Mouse (Mus musculus) embryonic facial prominence, embryonic 12.5 days (tissue): ENCODE data around the gene Cilp. TPM values are rescaled to one million over a fixed set of nuclear protein-coding genes. Genes with fewer than 3 reads are reported as not detected.

Experiments used
- ATAC-seq: fragments of 200-750 bp; cut with Nextera tagmentation; 2 replicates; pipeline ENCODE4 v1.8.0; 2017; ENCODE audit not compliant: insufficient number of reproducible peaks, insufficient read depth, low FRiP score, low TSS enrichment
- H3K27ac ChIP-seq: fragments of 300-500 bp; sonication (generic); 2 replicates; pipeline ENCODE4 v1.5.1; 2016; ENCODE audit warnings: mild to moderate bottlenecking
- H3K27me3 ChIP-seq: fragments of 300-500 bp; sonication (generic); 2 replicates; pipeline ENCODE4 v1.6.1; 2016; ENCODE audit warnings: mild to moderate bottlenecking, moderate library complexity
- H3K36me3 ChIP-seq: fragments of 300-500 bp; sonication (generic); 2 replicates; pipeline ENCODE4 v1.6.1; 2016; ENCODE audit warnings: mild to moderate bottlenecking
- H3K4me1 ChIP-seq: fragments of 300-500 bp; sonication (generic); 2 replicates; pipeline ENCODE4 v1.6.1; 2016
- H3K4me2 ChIP-seq: fragments of 300-500 bp; sonication (generic); replicated peaks from 2 replicates; pipeline ENCODE4 v1.6.1; 2016; ENCODE audit warnings: mild to moderate bottlenecking, moderate library complexity
- H3K4me3 ChIP-seq: fragments of 300-500 bp; sonication (generic); 2 replicates; pipeline ENCODE4 v1.5.1; 2016; ENCODE audit warnings: mild to moderate bottlenecking
- H3K9ac ChIP-seq: fragments of 300-500 bp; sonication (generic); 2 replicates; pipeline ENCODE4 v1.6.1; 2016; ENCODE audit warnings: mild to moderate bottlenecking, moderate library complexity
- H3K9me3 ChIP-seq: fragments of 300-500 bp; sonication (generic); 2 replicates; pipeline ENCODE4 v1.6.1; 2016; ENCODE audit warnings: mild to moderate bottlenecking, moderate library complexity
- WGBS: fragments of 180-500 bp; shearing (Covaris S2); methylation state at CpG from one replicate; pipeline ENCODE4 v1.1.7; 2016; 5-methylcytosine and 5-hydroxymethylcytosine counted together
- polyA plus RNA-seq: library from polyadenylated mRNA; unstranded; fragments of >200 nt; fragmentation: Nextera tagmentation; extraction: Ambion mirVana; gene quantifications from 2 replicates; pipeline ENCODE4 v1.2.1, GENCODE M21; 2016

Cilp gene
- polyA plus RNA-seq, 1 experiment from 2014 or later: 0.99 TPM

DNA sequence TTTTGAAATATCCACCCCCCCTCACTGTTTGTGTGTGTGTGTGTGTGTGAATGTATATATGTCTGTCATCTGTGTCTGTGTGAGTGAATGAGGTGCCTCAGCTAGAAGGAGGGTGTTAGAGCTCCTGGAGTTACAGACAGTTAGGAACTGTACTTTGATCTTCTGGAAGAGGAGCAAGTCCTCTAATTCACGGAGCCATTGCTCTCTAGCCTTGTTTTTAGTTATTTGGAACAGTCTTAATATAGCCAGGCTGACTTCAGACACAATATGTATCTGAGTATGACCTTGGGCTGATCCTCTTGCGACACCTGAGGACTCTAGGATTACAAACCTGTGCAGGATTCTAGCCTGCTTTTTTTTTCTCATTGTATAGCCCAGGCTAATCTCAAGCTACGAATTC is 33.8 kb downstream of the Cilp start:
- H3K27ac ChIP-seq: no peak overlapping the region
- H3K4me1 ChIP-seq: peaks cover 8% of the 10 kb centered on the region
- H3K36me3 ChIP-seq: peaks cover 44% of the 10 kb centered on the region
- no peaks in the 10 kb centered on the region for H3K9me3 ChIP-seq
- 84% methylated on average over 3 of the region's 3 CpGs for WGBS
- H3K4me3 ChIP-seq: no peak overlapping the region
- no peak overlapping the region for H3K4me2 ChIP-seq
- no peak overlapping the region for H3K9ac ChIP-seq
- ATAC-seq: no peak
- no peaks in the 10 kb centered on the region for H3K27me3 ChIP-seq

DNA sequence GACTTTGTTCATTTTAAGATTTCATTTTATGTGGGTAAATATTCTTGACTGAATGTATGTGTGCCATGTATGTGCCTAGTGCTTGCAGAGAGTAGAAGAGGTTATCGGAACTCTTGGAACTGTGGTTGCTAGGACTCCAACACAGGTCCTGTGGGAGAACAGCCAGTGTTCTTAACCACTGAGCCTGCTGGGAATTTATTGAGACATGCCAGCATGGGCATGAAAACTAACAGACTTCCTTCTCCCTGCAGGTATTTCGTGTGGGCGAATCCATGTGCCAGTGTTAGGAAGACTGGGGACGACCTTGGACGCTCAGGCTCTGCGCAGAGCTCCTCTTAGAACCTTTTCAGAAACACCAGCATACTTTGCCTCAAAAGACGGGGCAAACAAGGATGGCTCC is 34.7 kb downstream of the Cilp start:
- Histone ChIP-seq H3K27me3 (no peaks in the 10 kb centered on the region), H3K4me1 (peaks cover 8% of the 10 kb centered on the region), H3K4me3 (no peak overlapping the region), H3K9ac (no peak overlapping the region), H3K4me2 (no peak overlapping the region), H3K27ac (no peak overlapping the region), H3K36me3 (peaks cover 47% of the 10 kb centered on the region), H3K9me3 (no peaks in the 10 kb centered on the region)
- no peak for ATAC-seq
- 96% methylated on average over 7 of the region's 7 CpGs for WGBS

DNA sequence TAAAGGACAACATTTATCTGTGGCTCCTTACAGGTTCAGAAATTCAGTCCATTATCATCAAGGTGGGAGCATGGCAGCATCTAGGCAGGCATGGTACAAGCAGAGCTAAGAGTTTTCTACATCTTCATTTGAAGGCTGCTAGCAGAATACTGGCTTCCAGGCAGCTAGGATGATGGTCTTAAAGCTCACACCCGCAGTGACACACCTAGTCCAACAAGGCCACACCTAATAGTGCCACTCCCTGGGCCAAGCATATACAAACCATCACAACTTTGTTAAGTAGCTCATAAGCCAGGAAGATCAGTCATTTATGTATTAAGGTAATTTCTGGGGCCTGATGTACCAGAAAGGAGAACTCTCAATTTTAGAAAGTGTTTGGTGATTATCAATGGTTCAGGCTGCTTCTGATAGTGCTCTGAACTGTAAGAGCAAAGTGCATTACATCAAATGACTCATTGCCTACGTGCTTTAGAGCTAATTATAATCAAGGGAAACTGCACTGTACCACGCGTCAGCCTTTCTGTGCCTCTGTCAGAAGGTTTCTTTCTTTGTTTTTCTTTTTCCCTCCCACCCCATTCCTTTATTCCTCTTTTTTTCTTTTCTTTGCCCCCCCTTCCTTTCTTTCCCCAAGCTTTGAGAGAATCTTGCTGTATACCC is 37.5 kb downstream of the Cilp start:
- H3K9me3 ChIP-seq: no peaks in the 10 kb centered on the region
- H3K27ac ChIP-seq: no peak overlapping the region
- WGBS: 95% methylated on average over 4 of the region's 4 CpGs
- H3K36me3 ChIP-seq: peaks cover 64% of the 10 kb centered on the region
- no peak for ATAC-seq
- H3K27me3 ChIP-seq: no peaks in the 10 kb centered on the region
- no peak overlapping the region for H3K9ac ChIP-seq
- H3K4me3 ChIP-seq: no peak overlapping the region
- H3K4me1 ChIP-seq: no peaks in the 10 kb centered on the region
- no peak overlapping the region for H3K4me2 ChIP-seq

DNA sequence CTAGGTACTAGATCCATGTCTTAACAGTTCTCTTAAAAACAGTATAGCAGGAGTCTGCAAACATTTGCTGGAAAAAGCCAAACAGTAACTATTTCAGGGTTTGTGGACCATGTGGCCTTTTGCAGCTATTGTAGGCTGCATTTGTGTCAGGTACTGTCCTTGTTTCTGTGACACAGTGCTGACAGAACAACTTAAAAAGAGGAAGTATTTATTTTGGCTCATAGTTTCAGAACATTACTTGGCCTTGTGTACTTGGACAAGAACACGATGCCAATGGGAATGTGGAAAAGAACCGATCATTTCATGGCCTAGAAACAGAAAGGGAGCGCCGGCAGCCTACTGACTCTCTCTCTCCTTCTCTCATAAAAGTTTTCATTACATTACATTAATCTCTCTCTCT is 38.6 kb downstream of the Cilp start:
- H3K4me3 ChIP-seq: no peak overlapping the region
- WGBS: 95% methylated on average over 4 of the region's 4 CpGs
- H3K27me3 ChIP-seq: no peaks in the 10 kb centered on the region
- no peak overlapping the region for H3K4me2 ChIP-seq
- H3K27ac ChIP-seq: no peak overlapping the region
- no peak overlapping the region for H3K9ac ChIP-seq
- peaks cover 66% of the 10 kb centered on the region for H3K36me3 ChIP-seq
- H3K9me3 ChIP-seq: no peaks in the 10 kb centered on the region
- no peak for ATAC-seq
- H3K4me1 ChIP-seq: no peaks in the 10 kb centered on the region

DNA sequence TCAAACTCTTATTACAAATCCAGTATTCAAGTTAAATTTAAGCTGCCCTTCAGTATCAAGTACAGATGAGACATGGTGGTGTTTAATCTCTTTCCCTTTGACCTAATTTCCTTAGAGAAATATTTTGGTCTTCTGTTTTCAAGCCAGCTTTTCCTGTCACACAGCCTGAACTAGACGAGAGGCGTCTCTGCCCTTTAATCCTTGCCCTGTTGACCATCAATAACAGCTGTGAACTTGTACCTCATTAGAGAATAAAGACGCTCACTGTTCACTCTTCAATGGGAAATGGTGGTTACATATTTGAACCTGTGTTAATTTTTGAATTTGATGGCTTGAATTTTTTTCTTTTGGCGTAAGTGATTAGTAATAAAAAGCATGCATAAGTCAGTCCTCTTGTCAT is 39.3 kb downstream of the Cilp start:
- no peak for ATAC-seq
- Histone ChIP-seq H3K27ac (no peak overlapping the region), H3K27me3 (no peaks in the 10 kb centered on the region), H3K9me3 (no peaks in the 10 kb centered on the region), H3K4me3 (no peak overlapping the region), H3K36me3 (peaks cover 72% of the 10 kb centered on the region), H3K4me1 (no peaks in the 10 kb centered on the region), H3K9ac (no peak overlapping the region), H3K4me2 (no peak overlapping the region)
- 80% methylated on average over 4 of the region's 4 CpGs for WGBS

DNA sequence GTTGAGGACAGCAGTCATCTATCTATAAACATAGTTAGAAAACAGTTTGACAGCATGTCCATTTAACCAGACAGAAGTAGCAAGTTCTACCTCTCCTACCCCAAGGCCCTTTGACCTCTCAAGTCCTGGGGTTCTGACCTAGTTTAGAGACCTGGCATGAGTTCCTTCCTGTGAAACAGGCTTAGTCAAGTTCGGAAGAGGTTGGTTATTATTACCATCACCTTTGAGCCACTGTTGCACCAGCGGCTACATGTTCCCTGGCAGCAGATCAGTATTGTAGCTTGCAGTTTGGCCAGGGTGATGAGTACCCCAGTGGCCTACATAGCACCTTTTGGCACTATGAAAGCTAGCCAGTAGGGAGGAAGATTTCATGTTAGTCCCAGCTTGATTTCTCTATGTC is 41.7 kb downstream of the Cilp start:
- no peaks in the 10 kb centered on the region for H3K27me3 ChIP-seq
- no peak overlapping the region for H3K4me3 ChIP-seq
- no peak for ATAC-seq
- no peaks in the 10 kb centered on the region for H3K4me1 ChIP-seq
- no peak overlapping the region for H3K4me2 ChIP-seq
- H3K27ac ChIP-seq: no peak overlapping the region
- peaks cover 67% of the 10 kb centered on the region for H3K36me3 ChIP-seq
- H3K9me3 ChIP-seq: no peaks in the 10 kb centered on the region
- H3K9ac ChIP-seq: no peak overlapping the region
- 96% methylated on average over 2 of the region's 2 CpGs for WGBS

DNA sequence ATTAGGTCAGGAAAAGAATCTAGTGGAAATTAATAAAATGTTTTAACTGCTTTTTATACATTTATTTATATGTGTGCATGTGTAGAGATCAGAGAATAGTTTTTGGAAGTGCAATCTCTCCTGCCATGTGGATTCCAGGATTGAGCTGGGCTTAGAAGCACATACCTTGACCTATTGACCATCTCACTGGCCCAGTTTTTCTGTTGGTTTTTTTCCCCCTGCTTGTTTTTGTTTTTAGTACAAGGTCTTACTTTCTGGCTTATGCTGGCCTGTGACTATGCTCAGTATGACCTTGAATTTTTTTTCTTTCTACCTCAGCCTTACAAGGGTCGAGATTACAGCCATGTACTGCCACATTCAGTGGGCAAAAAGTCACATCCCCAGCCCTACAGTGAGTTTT is 43.0 kb downstream of the Cilp start:
- 89% methylated on average over 1 of the region's 1 CpGs for WGBS
- no peak for ATAC-seq
- Histone ChIP-seq H3K27ac (no peak overlapping the region), H3K4me1 (no peaks in the 10 kb centered on the region), H3K27me3 (no peaks in the 10 kb centered on the region), H3K4me2 (no peak overlapping the region), H3K4me3 (no peak overlapping the region), H3K9me3 (no peaks in the 10 kb centered on the region), H3K36me3 (peaks cover 67% of the 10 kb centered on the region), H3K9ac (no peak overlapping the region)

DNA sequence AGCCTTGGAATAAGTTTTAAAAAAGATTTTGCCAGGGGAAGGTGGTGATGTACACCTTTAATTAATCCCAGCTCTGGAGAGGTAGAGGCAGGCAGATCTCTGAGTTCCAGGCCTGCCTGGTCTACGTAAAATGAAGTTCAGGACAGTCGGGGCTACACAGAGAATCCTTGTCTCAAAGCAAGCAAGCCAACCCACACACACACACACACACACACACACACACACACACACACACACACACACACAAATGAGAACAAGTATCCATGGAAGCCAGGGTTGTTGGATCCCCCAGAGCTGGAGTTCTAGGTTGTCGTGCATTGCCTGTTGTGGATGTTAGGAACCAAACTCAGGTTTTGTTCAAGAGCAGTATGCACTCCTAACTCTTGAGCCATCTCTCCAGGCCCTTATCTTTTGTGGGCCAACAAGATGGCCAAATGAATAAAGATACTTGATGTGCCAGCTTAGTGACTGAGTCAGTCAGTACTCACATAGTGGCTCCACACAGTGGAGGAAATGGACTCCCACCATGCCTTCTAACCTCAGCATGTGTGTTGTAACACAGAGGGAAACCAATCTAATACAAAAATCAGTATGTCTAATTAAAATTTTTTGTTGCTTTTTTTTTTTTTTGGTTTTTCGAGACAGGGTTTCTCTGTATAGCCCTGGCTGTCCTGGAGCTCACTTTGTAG is 47.8 kb downstream of the Cilp start:
- 96% methylated on average over 4 of the region's 4 CpGs for WGBS
- Histone ChIP-seq H3K4me1 (no peaks in the 10 kb centered on the region), H3K4me2 (no peak overlapping the region), H3K4me3 (no peak overlapping the region), H3K9ac (no peak overlapping the region), H3K27ac (no peak overlapping the region), H3K9me3 (no peaks in the 10 kb centered on the region), H3K27me3 (no peaks in the 10 kb centered on the region), H3K36me3 (peaks cover 62% of the 10 kb centered on the region)
- no peak; the same call in 1 of the 2 replicates for ATAC-seq

DNA sequence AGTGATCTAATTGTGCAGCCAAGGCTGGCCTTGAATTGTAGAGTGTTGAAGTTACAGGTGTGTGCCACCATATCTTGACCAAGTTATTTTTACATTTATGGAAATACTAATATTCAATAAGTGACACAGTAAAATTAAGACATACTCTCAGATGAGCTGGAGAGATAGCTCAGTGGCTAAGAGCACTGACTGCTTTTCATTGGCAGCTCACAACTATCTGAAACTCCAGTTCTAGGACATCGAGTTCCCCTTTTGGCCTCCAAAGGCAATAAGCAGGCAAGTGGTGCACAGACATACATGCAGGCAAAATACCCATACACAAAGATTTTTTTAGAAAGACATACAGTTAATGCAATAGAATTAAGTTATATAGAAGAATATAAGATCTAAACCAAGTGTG is 48.9 kb downstream of the Cilp start:
- Histone ChIP-seq H3K4me1 (no peaks in the 10 kb centered on the region), H3K4me2 (no peak overlapping the region), H3K27me3 (no peaks in the 10 kb centered on the region), H3K4me3 (no peak overlapping the region), H3K9me3 (no peaks in the 10 kb centered on the region), H3K27ac (no peak overlapping the region), H3K9ac (no peak overlapping the region), H3K36me3 (peaks cover 59% of the 10 kb centered on the region)
- 98% methylated on average over 1 of the region's 1 CpGs for WGBS
- ATAC-seq: no peak

DNA sequence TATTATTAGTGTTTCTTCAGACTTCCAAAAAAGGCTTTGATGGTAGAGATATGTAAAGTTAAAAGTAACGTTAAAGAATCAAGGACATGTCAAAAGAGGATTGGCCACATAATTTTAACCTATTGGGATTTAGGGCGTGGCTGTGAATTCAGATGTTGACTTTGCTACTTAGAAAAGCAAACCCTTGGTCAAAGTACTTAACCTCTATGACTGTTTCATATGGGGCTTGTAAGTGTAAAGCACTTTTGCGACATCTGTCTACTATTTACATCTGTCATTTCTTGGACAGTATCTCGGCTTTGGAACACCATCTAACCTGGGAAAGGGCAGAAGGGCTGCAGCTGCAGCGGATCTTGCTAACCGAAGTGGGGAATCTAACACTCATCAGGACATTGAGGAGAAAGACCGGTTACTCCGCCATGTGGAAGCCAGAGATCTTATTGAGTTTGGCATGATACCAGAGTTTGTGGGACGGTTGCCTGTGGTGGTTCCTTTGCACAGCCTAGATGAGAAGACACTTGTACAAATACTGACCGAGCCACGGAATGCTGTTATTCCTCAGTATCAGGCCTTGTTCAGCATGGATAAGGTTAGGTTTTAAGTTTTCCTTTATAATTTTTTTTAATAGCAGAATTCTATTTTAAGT is 57.4 kb downstream of the Cilp start:
- Histone ChIP-seq H3K9me3 (no peaks in the 10 kb centered on the region), H3K4me1 (no peaks in the 10 kb centered on the region), H3K9ac (no peak overlapping the region), H3K27ac (no peak overlapping the region), H3K4me2 (no peak overlapping the region), H3K4me3 (no peak overlapping the region), H3K36me3 (peaks cover 63% of the 10 kb centered on the region), H3K27me3 (no peaks in the 10 kb centered on the region)
- ATAC-seq: no peak
- 87% methylated on average over 11 of the region's 11 CpGs for WGBS

DNA sequence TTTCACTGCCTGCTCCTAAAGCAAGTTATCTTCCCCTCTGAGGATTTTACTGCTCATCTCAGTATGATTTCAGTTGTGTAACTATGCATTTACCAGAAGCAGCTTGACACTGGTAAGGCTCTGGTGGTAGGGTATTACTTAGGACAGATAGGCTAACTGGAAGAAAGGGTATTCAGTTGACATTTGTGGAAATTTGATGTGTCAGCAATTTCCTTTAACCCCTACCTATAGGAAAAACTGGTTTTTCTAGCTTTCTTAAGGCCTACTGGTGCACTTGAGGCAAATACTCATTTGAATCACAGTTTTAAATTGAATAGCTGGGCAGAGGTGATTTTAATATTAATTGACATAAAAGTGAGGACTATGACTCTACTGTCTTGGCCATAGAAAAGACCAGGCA is 61.0 kb downstream of the Cilp start:
- Histone ChIP-seq H3K36me3 (peaks cover 68% of the 10 kb centered on the region), H3K9ac (no peak overlapping the region), H3K4me2 (no peak overlapping the region), H3K4me1 (no peaks in the 10 kb centered on the region), H3K27me3 (no peaks in the 10 kb centered on the region), H3K4me3 (no peak overlapping the region), H3K9me3 (no peaks in the 10 kb centered on the region), H3K27ac (no peak overlapping the region)
- no peak for ATAC-seq

DNA sequence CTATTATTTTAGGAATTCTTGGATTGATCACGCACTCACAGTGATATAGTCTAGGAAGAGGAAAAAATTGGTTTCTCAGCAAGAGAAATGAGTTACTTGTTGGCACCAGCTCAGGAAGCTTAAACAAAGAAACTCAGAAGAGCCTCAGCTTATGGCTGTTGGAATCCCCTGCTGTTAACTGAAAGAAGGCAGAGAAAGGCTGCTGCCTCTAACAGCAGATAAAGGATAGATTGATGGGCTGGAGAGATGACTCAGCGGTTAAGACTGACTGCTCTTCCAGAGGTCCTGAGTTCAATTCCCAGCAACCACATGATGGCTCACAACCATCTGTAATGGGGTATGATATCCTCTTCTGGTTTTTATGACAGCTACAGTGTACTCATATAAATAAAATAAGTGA is 62.4 kb downstream of the Cilp start:
- no peak for ATAC-seq
- 93% methylated on average over 2 of the region's 2 CpGs for WGBS
- H3K27ac ChIP-seq: no peak overlapping the region
- peaks cover 68% of the 10 kb centered on the region for H3K36me3 ChIP-seq
- H3K4me3 ChIP-seq: no peak overlapping the region
- no peaks in the 10 kb centered on the region for H3K4me1 ChIP-seq
- H3K4me2 ChIP-seq: no peak overlapping the region
- H3K27me3 ChIP-seq: no peaks in the 10 kb centered on the region
- H3K9me3 ChIP-seq: no peaks in the 10 kb centered on the region
- H3K9ac ChIP-seq: no peak overlapping the region
